18 mouse cellular contexts compared by ENCODE assay signal in genomic region chr4:97879696-97880095, GRCm38 (mm10).
DNase-seq lines count a peak whose midpoint lies in the region; ATAC-seq lines count a peak whose summit lies in the region.
"Had no signal": no experiment of that assay in that cellular context is flagged by ENCODE, and none has a peak within 500 bp of the region (broad histone marks: within the 10 kb centered on the region; RNA-seq: fewer than 3 reads in every experiment).

No protein-coding gene starts in this region.

- H3K4me3 ChIP-seq in forebrain, embryonic 16.5 days (replicated peaks; ENCODE audit: low read length): no peak overlapping the region
- H3K4me3 ChIP-seq: heart, embryonic 12.5 days; hindbrain, embryonic 13.5 days; limb, embryonic 13.5 days; midbrain, embryonic 13.5 days; neural tube, embryonic 12.5 days had no signal

- H3K27ac ChIP-seq in forebrain, embryonic 16.5 days (ENCODE audit: low read length): peak overlapping the region; percentile 81
- H3K27ac ChIP-seq: limb, embryonic 13.5 days; neural tube, embryonic 12.5 days had no signal

- H3K9me3 ChIP-seq in forebrain, embryonic 16.5 days (ENCODE audit: control insufficient read depth, low read length): no peaks in the 10 kb centered on the region
- H3K9me3 ChIP-seq: heart, embryonic 12.5 days; hindbrain, embryonic 13.5 days; limb, embryonic 13.5 days; midbrain, embryonic 13.5 days; neural tube, embryonic 12.5 days had no signal

- peak; percentile 30 for DNase-seq in cerebellum, adult 9-10 months
- no peak for DNase-seq in cerebellum, adult 9-11 months
- DNase-seq in kidney, adult 11 months: peak; percentile 69
- no peak for DNase-seq in kidney, postnatal 4 days
- DNase-seq in kidney, postnatal 25 days: peak; percentile 35 to 67
- DNase-seq in lung, postnatal 36 days: no peak
- DNase-seq: adrenal gland, postnatal 10 days; embryo, embryonic 11 days; heart, postnatal 14 days; lung, postnatal 10 days had no signal

- WGBS in forebrain, embryonic 16.5 days: 57% methylated on average over 7 of the region's 7 CpGs

- H3K4me2 ChIP-seq in forebrain, embryonic 16.5 days (ENCODE audit: low read length): no peak overlapping the region
- H3K4me2 ChIP-seq: heart, embryonic 12.5 days; hindbrain, embryonic 13.5 days; limb, embryonic 13.5 days; midbrain, embryonic 13.5 days; neural tube, embryonic 12.5 days had no signal

- no peak overlapping the region for H3K9ac ChIP-seq in forebrain, embryonic 16.5 days (replicated peaks; ENCODE audit: low read depth, low read length)
- H3K9ac ChIP-seq: heart, embryonic 12.5 days; hindbrain, embryonic 13.5 days; limb, embryonic 13.5 days; midbrain, embryonic 13.5 days; neural tube, embryonic 12.5 days had no signal

- no peaks in the 10 kb centered on the region for H3K36me3 ChIP-seq in forebrain, embryonic 16.5 days (ENCODE audit: control insufficient read depth, insufficient read depth)
- H3K36me3 ChIP-seq: heart, embryonic 12.5 days; hindbrain, embryonic 13.5 days; limb, embryonic 13.5 days; midbrain, embryonic 13.5 days; neural tube, embryonic 12.5 days had no signal

- no peaks in the 10 kb centered on the region for H3K27me3 ChIP-seq in forebrain, embryonic 16.5 days (replicated peaks; ENCODE audit: control insufficient read depth, insufficient read depth, low read length)
- H3K27me3 ChIP-seq: heart, embryonic 12.5 days; hindbrain, embryonic 13.5 days; limb, embryonic 13.5 days; midbrain, embryonic 13.5 days; neural tube, embryonic 12.5 days had no signal

- peaks cover 31% of the 10 kb centered on the region for H3K4me1 ChIP-seq in forebrain, embryonic 16.5 days (replicated peaks; ENCODE audit: control insufficient read depth, insufficient read depth, low read length)

- 0 out of 2 replicates have a peak, but pooled peaks have one; percentile 16 for ATAC-seq in forebrain, embryonic 16.5 days
- ATAC-seq: activated CD4-positive, CD25-positive, alpha-beta regulatory T cell, adult 4 months; intestine, embryonic 16.5 days had no signal

Comparison
In these comparisons a context has a peak if more than half of its experiments do, and no peak if none do; other contexts are left out.
1. DNase-seq: peak in cerebellum, adult 9-10 months (single experiment), kidney, adult 11 months (single experiment) and kidney, postnatal 25 days (2 of 2); none in cerebellum, adult 9-11 months (single experiment), kidney, postnatal 4 days (0 of 2) and lung, postnatal 36 days (single experiment).